ENCODE assay signal across 9 mouse cellular contexts in genomic region chr8:11421105-11421504, GRCm38 (mm10). TPM values are rescaled to one million over a fixed set of nuclear protein-coding genes. Genes with fewer than 3 reads are reported as not detected.
DNase-seq lines count a peak whose midpoint lies in the region; ATAC-seq and TF ChIP-seq lines count a peak whose summit lies in the region.
"Had no signal": no experiment of that assay in that cellular context is flagged by ENCODE, and none has a peak within 500 bp of the region (broad histone marks: within the 10 kb centered on the region; RNA-seq: fewer than 3 reads in every experiment).

No protein-coding gene starts in this region.

- no peaks in the 10 kb centered on the region for H3K27me3 ChIP-seq in liver, embryonic 14.5 days (ENCODE audit: control insufficient read depth, insufficient read depth, low read length)
- H3K27me3 ChIP-seq in stomach, postnatal 0 days (ENCODE audit: control insufficient read depth, insufficient read depth, low read length) = no peaks in the 10 kb centered on the region
- H3K27me3 ChIP-seq: heart, embryonic 15.5 days had no signal

- 48% methylated on average over 14 of the region's 14 CpGs for WGBS in liver, embryonic 14.5 days (ENCODE audit: insufficient replicate concordance)
- 55% methylated on average over 14 of the region's 14 CpGs for WGBS in stomach, postnatal 0 days

- H3K27ac ChIP-seq in liver, embryonic 14.5 days = no peak overlapping the region
- H3K27ac ChIP-seq in stomach, postnatal 0 days (replicated peaks) = no peak overlapping the region

- H3K4me3 ChIP-seq in liver, embryonic 14.5 days (ENCODE audit: insufficient read depth in 1 of 2, low read depth in 2 of 2, low read length in 2 of 2) = no peak overlapping the region
- H3K4me3 ChIP-seq in stomach, postnatal 0 days (ENCODE audit: low read depth, low read length) = no peak overlapping the region
- H3K4me3 ChIP-seq: heart, embryonic 15.5 days had no signal

- no peak for ATAC-seq in CD4-positive, CD25-positive, alpha-beta regulatory T cell, adult 4 months
- no peak for ATAC-seq in liver, embryonic 14.5 days (ENCODE audit: insufficient read depth)
- ATAC-seq in stomach, postnatal 0 days (ENCODE audit: low FRiP score, low TSS enrichment) = no peak

- peak; percentile 86 for TF ChIP-seq CTCF in liver, embryonic 14.5 days (IDR thresholded peaks at IDR 0.05; ENCODE audit: low read depth)
- peak; percentile 76 for TF ChIP-seq CTCF in stomach, postnatal 0 days (IDR thresholded peaks at IDR 0.05; ENCODE audit: low read depth)

- H3K9ac ChIP-seq in liver, embryonic 14.5 days (replicated peaks) = no peak overlapping the region
- no peak overlapping the region for H3K9ac ChIP-seq in stomach, postnatal 0 days (ENCODE audit: low read length)
- H3K9ac ChIP-seq: heart, embryonic 15.5 days had no signal

- no peaks in the 10 kb centered on the region for H3K9me3 ChIP-seq in liver, embryonic 14.5 days (ENCODE audit: control insufficient read depth, low read length)
- no peaks in the 10 kb centered on the region for H3K9me3 ChIP-seq in stomach, postnatal 0 days (ENCODE audit: control insufficient read depth, low read length)
- H3K9me3 ChIP-seq: heart, embryonic 15.5 days had no signal

- no peak for TF ChIP-seq EP300 in liver, embryonic 14.5 days (IDR thresholded peaks at IDR 0.05; ENCODE audit: low read depth)
- TF ChIP-seq EP300 in stomach, postnatal 0 days (optimal IDR thresholded peaks at IDR 0.05) = no peak

- DNase-seq in CD4-positive, CD25-positive, alpha-beta regulatory T cell, adult 2 months (ENCODE audit: low read depth, low spot score) = peak; percentile 62
- DNase-seq in left cerebral cortex, adult 18-20 months (ENCODE audit: low spot score in 2 of 2) = peak; percentile 47 to 62
- DNase-seq in left cerebral cortex, adult 8-10 months (ENCODE audit: low spot score in 2 of 2) = no peak
- DNase-seq in WW6 (ENCODE audit: low read depth, low spot score) = peak; percentile 40
- DNase-seq in embryo, embryonic 10.5 days (ENCODE audit: low spot score) = peak; percentile 69
- DNase-seq in liver, embryonic 14.5 days (ENCODE audit: low read depth in 3 of 3, low spot score in 3 of 3) = no peak
- peak; percentile 55 for DNase-seq in stomach, postnatal 0 days (ENCODE audit: low spot score)

- H3K36me3 ChIP-seq in liver, embryonic 14.5 days (replicated peaks; ENCODE audit: control insufficient read depth, insufficient read depth, low read depth) = no peaks in the 10 kb centered on the region
- H3K36me3 ChIP-seq in stomach, postnatal 0 days (ENCODE audit: control insufficient read depth, insufficient read depth, low read length) = peaks cover 4% of the 10 kb centered on the region; the same call in 1 of the 2 replicates

- H3K4me1 ChIP-seq in liver, embryonic 14.5 days (replicated peaks; ENCODE audit: control insufficient read depth in 2 of 2, insufficient read depth in 2 of 2, low read length in 1 of 2) = no peaks in the 10 kb centered on the region
- H3K4me1 ChIP-seq in stomach, postnatal 0 days (replicated peaks; ENCODE audit: control insufficient read depth, insufficient read depth) = no peaks in the 10 kb centered on the region

- no peak overlapping the region for H3K4me2 ChIP-seq in liver, embryonic 14.5 days (ENCODE audit: low read depth)
- no peak overlapping the region for H3K4me2 ChIP-seq in stomach, postnatal 0 days (replicated peaks; ENCODE audit: low read depth)
- H3K4me2 ChIP-seq: heart, embryonic 15.5 days had no signal

RNA-seq across cellular contexts. Expression of gene Rab20, which starts 57.4 kb away (rescaled TPM):
- 10 to 100 TPM; 12.0 to 12.8 TPM for polyA plus RNA-seq in CD4-positive, CD25-positive, alpha-beta regulatory T cell, adult 4 months (2017; shearing (Covaris generic))
- under 1 TPM; 0.40 to 0.44 TPM for total RNA-seq in left cerebral cortex, adult 18-20 months (2021)
- 1 to 10 TPM in 2 of 4 experiments, under 1 TPM in 2; 0.35 to 1.6 (median 0.78) TPM for total RNA-seq in left cerebral cortex, adult 8-10 months (2022)
- polyA plus RNA-seq in liver, embryonic 14.5 days (2012; rRNA removed) = 2.7 and 2.8 TPM in 2 replicates
- polyA plus RNA-seq in liver, embryonic 14.5 days (2014; fragmentation: Nextera tagmentation; extraction: Ambion mirVana) = 2.9 and 3.1 TPM in 2 replicates
- 9.6 and 9.9 TPM in 2 replicates for polyA plus RNA-seq in stomach, postnatal 0 days (2015; fragmentation: Nextera tagmentation; extraction: Ambion mirVana)

Comparison
In these comparisons a context has a peak if more than half of its experiments do, and no peak if none do; other contexts are left out.
1. DNase-seq: peak in CD4-positive, CD25-positive, alpha-beta regulatory T cell, adult 2 months (single experiment), left cerebral cortex, adult 18-20 months (2 of 2), WW6 (single experiment), embryo, embryonic 10.5 days (single experiment) and stomach, postnatal 0 days (single experiment); none in left cerebral cortex, adult 8-10 months (0 of 2) and liver, embryonic 14.5 days (0 of 3).